Mouse (Mus musculus) frontal cortex, adult (tissue): ENCODE results near the gene Cldn9.

Source experiments
- ATAC-seq: cut with Nextera tagmentation; 2 replicates; pipeline ENCODE4 v1.9.2; 2017; ENCODE audit warnings: mild to moderate bottlenecking, moderate library complexity, mixed read lengths; ENCODE audit not compliant: low TSS enrichment

Cldn9 gene

DNA sequence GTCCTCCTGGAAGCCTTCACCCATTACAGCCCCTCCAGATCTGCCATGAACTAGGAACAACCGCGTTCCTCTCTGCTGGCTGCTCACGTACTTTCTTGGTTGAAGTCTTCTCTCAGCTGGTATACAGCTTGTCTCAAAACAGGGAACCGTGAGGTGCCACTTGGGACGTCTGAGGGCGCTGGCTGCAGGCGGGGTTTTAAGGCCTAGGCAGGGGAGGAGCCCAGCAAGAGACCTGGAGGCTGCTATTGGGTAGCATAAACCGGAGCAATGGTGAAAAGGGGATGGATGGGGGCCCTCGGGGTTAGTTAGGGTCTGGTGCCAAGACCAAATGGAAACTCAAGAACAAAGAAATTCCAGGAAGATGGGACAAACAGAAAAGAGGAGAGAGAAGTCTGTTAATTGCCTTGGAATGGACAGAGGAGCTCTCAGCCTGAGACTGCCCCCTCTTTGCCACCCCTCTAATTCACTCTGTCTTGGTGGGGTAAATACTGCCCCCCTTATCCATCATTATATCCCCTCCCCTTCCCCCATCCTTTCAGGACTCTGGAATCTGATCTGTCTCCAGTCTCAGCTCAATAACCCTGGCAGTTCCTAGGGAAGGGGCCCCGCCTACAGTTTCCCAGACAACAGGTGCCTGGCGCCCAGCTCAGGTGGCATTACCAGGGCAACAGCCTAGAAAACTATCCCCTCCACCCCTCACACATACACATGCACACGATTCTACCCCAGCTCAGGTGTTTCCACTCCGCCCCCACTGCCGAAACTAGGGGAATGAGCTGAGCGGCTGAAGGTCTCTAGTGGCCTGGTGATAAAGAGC lies at the start of gene Cldn9:
Gene Cldn9 (minus strand): TSS at position 171 of the 817 bp plus-strand sequence.
- ATAC-seq = no peak

DNA sequence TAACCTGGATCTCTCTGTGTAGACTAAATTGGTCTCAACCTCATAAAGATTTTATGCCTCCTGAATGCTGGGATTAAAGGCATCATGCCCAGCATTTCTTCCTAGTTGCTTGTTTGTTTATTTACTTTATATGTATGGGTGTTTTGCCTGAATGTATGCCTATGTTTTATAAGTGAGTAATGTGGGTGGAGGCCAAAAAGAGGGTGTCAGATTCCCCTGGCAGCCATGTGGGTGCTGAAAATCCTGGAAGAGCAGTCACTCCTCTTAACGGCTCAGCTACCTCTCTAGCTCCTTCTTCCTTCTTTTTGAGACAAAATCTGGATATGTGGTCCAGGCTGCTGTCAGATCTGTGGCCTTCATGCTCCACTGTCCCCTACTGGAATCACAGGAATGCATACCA lies 46.6 kb upstream of the Cldn9 start:
- ATAC-seq = no peak

DNA sequence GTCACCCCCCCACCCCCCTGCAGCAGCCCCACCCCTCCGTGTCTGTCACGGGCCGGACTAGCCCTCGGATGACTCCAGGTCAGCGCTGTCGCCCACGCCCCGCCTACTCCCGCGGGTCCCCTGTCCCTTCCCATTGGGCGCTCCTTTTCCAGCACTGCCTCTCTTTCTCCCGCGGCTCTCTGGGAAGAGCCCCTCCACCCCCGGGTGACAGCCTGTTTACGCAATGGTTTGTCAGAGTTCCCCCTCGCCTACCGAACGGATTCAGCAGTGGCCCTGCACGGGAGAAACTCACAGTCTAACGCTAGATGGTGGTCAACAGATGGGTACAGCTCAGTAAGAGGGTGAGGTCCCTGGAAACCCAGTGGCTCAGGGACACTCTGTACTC lies 42.9 kb upstream of the Cldn9 start:
- ATAC-seq = peak; percentile 53

DNA sequence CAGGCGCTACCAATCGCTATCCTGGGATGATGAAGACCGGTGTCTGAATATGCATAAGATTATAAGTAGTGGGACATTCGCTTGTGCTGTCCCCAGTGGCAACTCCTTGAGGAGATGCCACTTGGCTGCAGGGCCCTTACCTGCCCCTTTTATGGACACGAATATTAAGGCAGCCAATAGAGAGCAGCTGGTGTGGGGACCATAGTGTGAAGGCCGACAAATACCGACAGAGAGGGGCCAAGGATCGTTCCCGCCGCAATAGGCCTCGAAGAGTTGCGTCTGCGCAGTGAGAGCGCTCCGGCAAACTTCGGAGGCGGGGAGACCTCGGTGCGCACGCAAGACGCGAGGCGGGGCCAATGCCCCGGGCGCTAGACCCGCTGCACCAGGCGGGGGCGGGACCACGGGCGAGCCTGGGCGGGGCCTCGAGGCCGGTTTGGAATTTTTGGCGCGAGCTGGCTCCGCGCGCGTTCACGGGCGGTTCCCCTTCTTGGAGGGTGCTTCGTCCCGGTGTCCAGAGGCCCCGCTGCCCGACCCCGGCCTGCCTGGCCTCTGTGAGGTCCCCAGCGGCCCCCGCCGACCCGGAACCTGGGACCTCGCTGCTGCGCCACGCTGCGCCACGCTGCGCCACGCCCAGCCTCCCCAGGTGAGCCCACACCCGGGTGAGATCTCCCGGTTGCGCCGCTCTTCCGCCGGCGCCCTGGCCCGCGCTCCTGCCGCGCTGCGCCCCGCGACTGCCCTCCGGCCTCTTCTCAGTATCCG lies 42.4 kb upstream of the Cldn9 start, which contains the start of gene Pkmyt1:
Gene Pkmyt1 (plus strand): TSS at position 338 of the 759 bp plus-strand sequence.
- peak; percentile 89 for ATAC-seq

DNA sequence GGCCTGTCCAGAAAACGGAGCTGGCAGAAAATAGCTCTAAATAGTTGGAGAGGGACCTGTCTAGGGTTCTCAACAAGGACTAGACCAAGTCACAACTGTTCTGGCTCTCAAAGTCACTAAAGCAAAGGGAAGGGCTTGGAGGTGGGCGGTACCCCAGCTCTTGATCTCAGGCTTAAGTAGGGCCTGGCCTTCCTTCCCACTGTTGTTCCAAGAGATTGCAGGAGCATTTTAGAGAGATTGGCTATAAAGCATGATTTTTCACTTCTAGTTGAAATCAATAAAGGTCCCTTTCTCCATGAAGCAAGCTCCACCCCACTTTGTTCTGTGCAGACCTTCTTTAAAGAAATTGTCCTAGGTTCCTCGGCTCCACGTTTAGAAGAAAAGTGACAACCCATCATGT lies 41.7 kb upstream of the Cldn9 start:
- no peak for ATAC-seq

DNA sequence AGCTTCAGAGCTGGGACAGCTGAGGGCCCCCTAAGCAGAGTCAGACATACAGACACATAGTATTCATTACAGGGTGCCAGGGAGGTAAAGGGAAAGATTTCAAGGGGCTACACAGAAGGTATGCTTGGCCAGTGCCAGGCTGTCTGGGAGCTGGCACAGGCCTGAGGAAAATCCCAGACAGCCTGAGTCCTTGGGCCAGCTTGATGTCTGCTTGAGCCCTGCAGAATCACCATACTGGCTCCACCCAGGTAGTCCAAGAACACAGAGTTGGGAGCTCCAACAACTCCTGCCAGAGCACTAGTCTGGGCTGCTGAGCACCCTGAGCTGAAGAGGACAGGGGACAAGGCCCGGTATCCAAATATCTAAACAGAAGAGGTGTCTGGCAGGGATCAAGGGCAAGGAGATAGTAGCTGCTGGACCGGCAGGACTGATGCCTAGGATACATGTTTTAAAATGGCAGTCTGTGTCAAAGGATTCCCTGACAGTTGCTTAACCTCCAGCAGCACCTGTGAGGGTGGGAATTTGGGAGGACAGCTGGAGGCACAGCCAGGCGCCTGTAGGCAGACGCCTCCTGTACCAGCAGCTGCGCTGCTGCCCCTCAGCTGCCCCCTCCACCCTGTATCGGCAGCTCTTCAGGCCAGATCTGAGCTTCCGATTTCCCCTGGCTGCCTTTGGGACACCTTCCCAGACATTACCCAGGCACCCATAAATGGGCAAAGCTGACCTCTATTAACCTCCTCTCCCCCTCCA lies 38.7 kb upstream of the Cldn9 start, which contains the start of gene 1520401A03Rik:
Gene 1520401A03Rik (minus strand): TSS at position 408 of the 750 bp plus-strand sequence.
- ATAC-seq = no peak

DNA sequence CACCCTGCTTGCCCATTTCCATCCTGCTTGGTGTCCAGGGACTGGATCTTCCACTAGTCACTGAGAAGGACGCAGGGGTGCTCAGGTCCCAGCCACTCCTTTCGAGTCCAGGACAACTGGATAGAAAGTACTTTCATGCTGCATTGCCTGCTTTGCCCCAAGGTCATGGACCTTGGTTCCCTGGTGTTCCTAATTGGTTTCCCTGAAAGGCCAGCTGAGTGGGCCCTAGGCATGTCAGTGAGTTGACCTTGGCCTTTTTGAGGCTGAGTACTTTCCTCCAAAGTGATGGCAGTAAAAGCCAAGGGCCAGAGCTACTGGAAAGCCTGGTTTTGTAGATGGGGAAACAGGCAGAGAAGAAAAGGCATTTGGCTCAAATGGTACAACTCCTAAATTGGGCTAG lies 38.1 kb upstream of the Cldn9 start:
- no peak for ATAC-seq

DNA sequence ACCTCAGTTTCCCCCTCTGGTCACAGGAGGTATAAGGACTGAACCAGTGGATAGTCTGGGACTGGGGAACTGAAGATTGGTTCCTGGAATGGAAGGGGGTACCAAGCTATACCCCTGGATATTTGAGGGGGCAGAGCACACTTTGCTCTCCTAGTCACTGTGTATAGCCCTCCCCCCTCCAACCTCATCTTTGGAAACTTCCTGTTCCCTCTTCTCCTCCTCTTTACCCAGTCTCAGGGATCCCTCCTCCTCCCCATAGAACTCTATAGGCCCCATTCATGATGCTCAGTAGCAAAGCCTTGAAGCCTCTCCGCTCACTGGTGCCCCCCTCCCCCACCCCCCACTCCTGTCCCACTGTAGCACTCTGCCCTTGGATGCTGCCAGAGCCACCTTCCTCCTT lies 35.6 kb upstream of the Cldn9 start:
- ATAC-seq = no peak

DNA sequence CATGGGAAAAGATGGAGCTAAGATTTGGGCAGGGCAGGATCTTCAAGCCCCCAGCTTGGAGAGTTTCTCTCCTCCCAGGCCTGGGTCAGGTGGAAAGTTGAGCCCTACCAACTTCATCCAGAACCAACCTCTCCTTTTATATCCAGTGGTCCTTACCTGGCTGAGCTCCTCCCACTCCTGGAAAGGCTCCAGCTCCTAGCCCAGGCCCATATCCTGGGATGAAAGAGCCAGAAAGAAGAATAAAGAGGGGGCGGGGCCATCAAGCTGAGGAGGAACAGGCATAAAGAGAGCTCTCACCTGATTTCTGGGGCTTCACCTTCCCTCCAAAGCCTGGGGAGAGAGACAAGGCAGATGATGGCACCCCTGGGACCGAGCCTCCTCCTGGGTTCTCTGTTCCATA lies 33.2 kb upstream of the Cldn9 start:
- no peak for ATAC-seq

DNA sequence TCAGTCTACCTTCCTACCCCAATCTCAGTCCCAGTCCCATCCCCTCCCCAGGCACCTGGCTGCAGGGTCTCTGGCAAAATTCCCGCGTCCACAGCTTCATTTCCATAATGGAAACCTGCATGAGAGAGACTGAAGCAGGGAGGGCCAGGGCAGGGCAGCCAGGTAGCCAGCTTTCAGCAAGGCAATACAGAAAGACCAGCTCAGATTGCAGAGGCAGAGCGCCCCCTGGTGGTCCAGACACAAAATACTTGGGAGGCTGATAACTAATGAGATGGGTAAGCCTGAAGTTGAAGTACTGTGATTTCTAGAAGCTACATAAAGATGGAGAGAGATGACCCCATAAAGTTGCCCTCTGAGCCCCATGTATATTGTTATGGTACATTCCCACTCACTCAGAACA lies 22.4 kb upstream of the Cldn9 start:
- peak; percentile 83 for ATAC-seq

DNA sequence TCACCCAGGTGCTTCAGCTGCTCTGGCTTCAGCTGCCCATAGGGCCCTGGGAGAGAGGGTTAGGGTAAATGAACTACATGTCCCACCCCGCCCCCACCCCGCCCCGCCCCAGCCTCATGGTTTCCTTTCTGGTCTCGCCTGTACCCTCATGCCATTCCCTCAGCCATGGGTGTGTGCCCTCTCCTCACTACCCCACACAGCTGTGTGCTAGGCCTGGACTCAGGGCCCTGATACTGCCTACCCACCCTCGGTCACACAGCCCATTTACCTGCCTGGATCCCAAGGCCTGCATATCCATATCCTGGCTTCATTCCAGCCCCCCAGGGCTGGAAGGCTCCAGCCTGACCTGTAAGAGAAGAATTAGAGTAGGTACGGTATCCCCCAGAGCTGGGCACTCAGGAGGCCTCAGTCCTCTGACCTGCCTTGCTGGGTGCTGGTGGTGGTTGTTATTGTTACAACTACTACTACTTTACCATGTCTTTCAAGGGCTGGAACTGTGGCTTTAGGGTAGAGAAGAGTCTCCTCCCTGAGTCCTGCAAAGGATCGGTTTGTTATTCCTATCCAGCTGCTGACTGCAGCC lies 21.8 kb upstream of the Cldn9 start:
- no peak for ATAC-seq

DNA sequence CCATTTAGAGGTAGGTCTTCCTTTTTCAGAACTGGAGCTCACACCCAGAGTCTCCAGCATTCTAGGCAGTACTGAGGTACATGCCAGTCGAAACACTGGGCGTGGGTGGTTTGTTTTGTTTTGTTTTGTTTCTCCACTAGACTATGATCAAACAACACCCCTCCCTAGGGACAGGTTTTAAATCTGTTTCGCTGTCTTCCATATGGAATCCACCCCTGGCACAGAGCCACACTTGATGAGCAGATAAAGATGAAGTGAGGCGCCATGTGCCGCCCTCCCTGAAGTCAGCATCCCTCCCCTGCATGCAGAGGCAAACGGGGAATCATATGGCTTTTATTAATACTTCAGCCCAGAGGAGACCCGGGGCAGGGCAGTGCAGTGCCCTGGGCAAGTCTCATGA lies 20.9 kb upstream of the Cldn9 start:
- no peak for ATAC-seq

DNA sequence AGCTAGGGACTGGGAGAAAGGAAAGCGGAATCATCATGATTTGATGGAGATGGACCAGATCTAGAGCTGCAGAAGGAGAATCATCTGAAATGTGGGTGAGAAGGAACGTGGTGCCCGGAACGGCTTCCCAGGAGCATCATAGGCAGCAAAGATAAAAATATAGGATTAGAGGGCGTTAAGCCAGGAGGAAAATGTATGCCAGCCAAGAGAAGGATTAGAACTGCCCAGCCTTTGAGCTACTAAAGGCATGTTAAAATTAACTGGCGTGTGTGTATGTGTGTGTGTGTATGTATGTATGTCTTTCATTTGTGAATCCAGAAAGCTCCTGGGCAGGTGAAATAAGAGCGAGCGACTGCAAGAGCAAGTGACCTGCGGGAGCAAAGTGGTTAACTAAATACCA lies 19.5 kb upstream of the Cldn9 start:
- no peak for ATAC-seq

DNA sequence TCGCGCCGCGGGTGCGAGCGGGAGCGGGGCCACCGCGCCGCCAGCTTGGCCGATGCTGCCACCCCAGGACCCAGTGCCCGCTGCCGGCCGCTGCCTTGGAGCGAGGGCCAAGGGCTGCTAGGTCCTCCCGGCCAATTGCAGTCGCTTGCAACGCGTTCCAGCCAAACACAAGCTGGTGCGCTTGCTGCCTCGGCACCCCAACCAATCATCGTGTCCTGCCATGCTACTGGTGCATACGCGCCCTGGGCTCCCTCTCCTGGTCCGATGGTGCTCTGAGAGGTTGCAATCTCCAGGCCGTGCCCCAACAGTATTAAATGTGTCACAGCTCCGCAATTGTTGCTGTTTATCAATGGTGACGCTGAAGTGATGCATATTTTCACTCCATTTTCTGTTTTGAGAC lies 16.3 kb upstream of the Cldn9 start:
- peak; percentile 98 for ATAC-seq

DNA sequence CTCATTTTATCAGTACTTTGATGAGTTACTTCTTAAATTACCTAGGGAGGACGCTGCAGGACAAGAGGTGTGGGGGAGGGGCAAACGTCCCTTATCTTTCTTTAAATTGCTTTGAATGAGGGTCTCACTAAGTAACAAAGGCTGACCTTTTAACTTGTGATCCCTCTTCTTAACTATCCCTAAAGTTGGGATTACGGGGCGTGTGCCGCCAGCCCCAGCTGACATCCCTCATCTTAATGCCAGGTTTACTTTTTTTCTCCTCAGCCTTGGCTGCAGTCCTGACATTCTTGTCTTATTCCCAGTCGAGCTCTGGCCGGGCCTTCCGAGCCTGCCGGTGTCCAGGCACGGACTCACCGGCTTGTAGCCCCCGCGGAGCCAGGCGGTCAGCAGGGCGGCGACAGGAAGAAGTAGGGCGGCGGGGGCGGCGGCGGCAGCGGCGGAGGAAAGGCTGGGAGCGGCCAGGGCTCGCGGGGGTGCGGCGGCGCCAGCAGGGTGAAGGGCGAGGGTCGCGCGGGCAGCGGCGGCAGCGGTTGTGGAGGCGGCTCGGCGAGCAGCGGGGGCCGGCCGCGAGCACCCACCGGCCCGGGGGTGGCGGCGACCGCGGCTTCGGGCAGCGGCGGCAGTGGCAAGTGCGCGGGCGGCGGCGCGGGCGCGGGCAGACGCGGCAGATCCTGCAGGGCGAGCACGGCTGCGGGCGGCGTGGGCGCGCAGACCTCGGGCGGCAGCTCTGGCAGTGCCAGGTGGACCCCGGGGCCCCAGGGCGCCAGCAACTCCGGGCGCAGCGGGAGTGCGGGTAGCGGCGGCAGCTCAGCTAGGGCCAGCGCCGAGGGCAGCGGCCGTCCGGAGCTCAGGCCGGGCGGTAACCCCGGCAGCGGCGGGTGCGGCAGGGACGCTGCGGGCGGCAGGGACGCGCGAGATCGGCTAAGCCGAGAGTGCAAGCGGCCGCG lies 15.6 kb upstream of the Cldn9 start:
- ATAC-seq = peak; percentile 53

DNA sequence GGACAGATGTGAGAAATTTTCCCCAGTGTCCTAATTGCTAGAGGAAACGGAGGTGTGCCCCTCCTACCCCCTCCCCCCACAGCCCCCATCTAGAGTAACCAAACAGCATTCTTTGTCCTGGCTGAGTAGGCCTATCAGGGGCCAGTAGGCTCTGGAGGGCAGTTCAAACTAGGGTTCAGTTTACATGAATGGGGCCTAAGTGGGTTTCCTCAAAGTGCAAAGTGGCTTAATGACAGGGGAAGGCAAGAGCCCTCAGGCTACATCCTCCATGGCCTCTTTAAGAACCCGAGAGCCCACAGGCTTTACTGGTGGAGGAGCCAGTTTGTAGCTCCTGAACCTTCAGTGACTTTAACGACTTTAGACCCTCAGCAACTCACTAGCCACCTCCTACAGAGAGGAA lies 12.0 kb upstream of the Cldn9 start:
- ATAC-seq = no peak

DNA sequence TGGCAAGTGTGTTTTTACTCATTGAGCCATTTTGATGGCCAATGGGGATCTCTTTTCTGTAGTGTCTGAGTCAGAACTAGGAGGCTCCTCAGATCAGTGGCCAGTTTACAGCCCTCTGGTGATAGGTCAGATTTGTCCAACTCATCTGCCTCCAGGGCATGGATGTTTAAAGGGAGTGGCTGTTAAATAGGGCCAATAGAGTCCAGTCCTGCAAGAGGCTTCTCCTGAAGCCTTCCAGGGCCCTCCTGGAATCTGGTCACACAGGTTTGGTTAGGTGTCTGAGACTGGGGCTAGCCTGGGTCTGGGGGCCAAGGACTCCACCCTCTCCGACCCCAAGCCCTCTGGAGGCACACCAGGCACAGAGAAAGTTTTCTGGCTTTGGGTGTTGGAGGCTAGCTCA lies 10.7 kb upstream of the Cldn9 start:
- no peak for ATAC-seq

DNA sequence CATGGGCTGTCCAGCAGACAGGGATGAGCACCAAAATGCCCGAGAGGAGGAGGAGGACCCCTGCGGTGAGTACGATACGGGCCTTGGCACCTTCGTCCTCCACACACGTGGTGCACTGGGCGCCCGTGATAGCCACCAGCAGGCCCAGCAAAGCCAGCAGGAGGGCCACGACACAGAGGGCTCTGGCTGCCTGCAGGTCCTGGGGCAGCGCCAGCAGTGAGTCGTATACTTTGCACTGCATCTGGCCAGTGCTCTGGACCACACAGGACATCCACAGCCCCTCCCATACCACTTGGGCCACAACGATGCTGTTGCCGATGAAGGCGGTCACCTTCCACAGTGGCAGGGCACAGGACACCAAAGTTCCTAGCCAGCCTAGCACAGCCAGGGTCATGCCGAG lies 600 bp downstream of the Cldn9 start:
- ATAC-seq = no peak

DNA sequence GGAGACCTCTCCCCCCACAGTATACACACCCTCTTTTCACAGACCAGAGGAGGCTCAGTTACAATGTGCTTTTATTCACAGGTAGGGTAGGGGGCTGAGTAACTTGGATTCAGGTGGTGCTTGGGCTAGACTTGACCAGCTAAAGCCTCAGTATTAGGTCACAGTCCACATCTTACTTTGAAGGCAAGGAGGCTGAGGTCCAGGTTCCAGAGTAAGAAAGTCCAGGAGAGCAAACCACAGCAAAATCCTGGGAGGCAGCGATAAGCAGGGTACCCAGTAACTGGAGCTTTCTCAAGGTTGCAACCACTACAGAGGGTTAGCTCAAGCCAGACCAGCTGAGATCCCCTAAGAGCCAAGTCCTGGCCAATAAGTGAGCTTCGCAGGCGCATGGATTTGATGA lies 1.3 kb downstream of the Cldn9 start:
- no peak for ATAC-seq

DNA sequence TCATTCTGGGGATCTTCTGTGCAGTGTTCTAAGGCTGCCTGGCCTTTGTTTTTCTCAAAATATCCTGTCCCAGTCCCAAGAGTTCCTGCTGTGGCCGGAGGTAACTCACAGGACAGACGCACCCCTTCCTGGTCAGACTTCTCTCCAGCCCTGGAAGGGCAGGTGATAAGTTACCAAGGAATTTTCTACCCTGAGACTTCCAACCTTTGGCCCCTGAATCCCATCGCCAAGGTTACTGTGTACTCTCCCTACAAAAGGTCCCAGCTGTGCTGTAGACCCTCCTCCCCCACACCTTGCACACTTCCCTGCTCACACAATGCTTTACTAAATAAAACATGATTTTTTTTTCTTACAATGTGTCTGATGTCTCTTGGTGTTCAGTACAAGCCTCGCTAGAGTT lies 1.7 kb downstream of the Cldn9 start:
- no peak for ATAC-seq

DNA sequence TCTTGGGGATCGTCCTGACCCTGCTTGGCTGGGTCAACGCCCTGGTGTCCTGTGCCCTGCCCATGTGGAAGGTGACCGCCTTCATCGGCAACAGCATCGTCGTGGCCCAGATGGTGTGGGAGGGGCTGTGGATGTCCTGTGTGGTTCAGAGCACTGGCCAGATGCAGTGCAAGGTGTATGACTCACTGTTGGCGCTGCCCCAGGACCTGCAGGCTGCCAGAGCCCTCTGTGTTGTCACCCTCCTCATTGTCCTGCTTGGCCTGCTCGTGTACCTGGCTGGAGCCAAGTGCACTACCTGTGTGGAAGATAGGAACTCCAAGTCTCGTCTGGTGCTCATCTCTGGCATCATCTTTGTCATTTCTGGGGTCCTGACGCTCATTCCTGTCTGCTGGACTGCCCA lies 2.7 kb downstream of the Cldn9 start:
- no peak for ATAC-seq
